Mouse (Mus musculus) liver, adult 2 months (tissue): Measurements from ENCODE around the gene Il3ra. TPM values are rescaled to one million over a fixed set of nuclear protein-coding genes. Genes with fewer than 3 reads are reported as not detected.

Experiments used
- DNase-seq: peaks from one replicate; pipeline ENCODE4 v3.0.0-alpha.2; 2011; ENCODE audit warnings: low read depth, low spot score; ENCODE audit errors: extremely low read depth
- H3K27ac ChIP-seq: fragments of 200-500 bp; replicated peaks from 2 replicates; pipeline ENCODE4 v1.5.1; 2012; ENCODE audit warnings: low read depth, mild to moderate bottlenecking, control low read depth, inconsistent platforms, low read length; ENCODE audit not compliant: insufficient read depth
- H3K27me3 ChIP-seq: fragments of 200-500 bp; 2 replicates; pipeline ENCODE4 v1.6.1; 2012; ENCODE audit warnings: mild to moderate bottlenecking, moderate library complexity, low read length, inconsistent platforms; ENCODE audit not compliant: control insufficient read depth, insufficient read depth
- H3K36me3 ChIP-seq: fragments of 200-500 bp; 2 replicates; pipeline ENCODE4 v1.6.1; 2012; ENCODE audit warnings: low read length, inconsistent platforms; ENCODE audit not compliant: control insufficient read depth, insufficient read depth
- H3K4me1 ChIP-seq: fragments of 200-500 bp; 2 replicates; pipeline ENCODE4 v1.6.1; 2011; ENCODE audit warnings: low read length; ENCODE audit not compliant: control insufficient read depth, insufficient read depth
- H3K4me3 ChIP-seq: fragments of 200-500 bp; 2 replicates; pipeline ENCODE4 v1.5.1; 2011; ENCODE audit warnings: low read depth, mild to moderate bottlenecking, control low read depth, low read length, moderate library complexity; ENCODE audit not compliant: insufficient read depth
- H3K79me2 ChIP-seq: fragments of 200-500 bp; 2 replicates; pipeline ENCODE4 v1.6.1; 2012; ENCODE audit warnings: inconsistent platforms, mild to moderate bottlenecking, low read length, moderate library complexity; ENCODE audit not compliant: control insufficient read depth, insufficient read depth
- H3K9ac ChIP-seq: fragments of 200-500 bp; 2 replicates; pipeline ENCODE4 v1.6.1; 2012; ENCODE audit warnings: low read depth, mild to moderate bottlenecking, control low read depth, inconsistent platforms, low read length
- CTCF ChIP-seq: fragments of 200-500 bp; IDR thresholded peaks from 2 replicates; pipeline ENCODE4 v1.5.1; 2011; ENCODE audit warnings: low read depth, low read length, control low read depth
- POLR2A ChIP-seq: fragments of 200-500 bp; IDR thresholded peaks from 2 replicates; pipeline ENCODE4 v1.6.1; 2011; ENCODE audit warnings: low read length, control low read depth; ENCODE audit not compliant: insufficient read depth; ENCODE audit errors: extremely low read depth
- WGBS: fragments of 180-500 bp; shearing (Covaris S2); methylation state at CpG from one replicate; pipeline ENCODE4 v1.1.7; 2018; 5-methylcytosine and 5-hydroxymethylcytosine counted together
- polyA plus RNA-seq: library from polyadenylated mRNA; depleted of rRNA; stranded (reverse); fragments of >200 nt; gene quantifications from 2 replicates; pipeline ENCODE4 v1.2.3, GENCODE M21; 2012
- total RNA-seq: library from RNA; depleted of rRNA; stranded (reverse); fragments of >200 nt; gene quantifications from 2 replicates; pipeline ENCODE4 v1.2.3, GENCODE M21; 2014

Gene Il3ra
- total and polyA plus RNA-seq, 2 experiments = 1.6 to 9.7 TPM

GRCm38 (mm10) chr14:14350263-14351147 lies 4.4 kb downstream of the Il3ra start:
- H3K4me3 ChIP-seq = no peak overlapping the region
- H3K9ac ChIP-seq = no peak overlapping the region
- H3K4me1 ChIP-seq = no peaks in the 10 kb centered on the region
- 97% methylated on average over 29 of the region's 29 CpGs for WGBS
- no peaks in the 10 kb centered on the region for H3K36me3 ChIP-seq
- TF ChIP-seq POLR2A (no peak), CTCF (no peak)
- no peak overlapping the region for H3K27ac ChIP-seq
- DNase-seq = no peak
- no peaks in the 10 kb centered on the region for H3K27me3 ChIP-seq
- H3K79me2 ChIP-seq = no peaks in the 10 kb centered on the region

- no peak for TF ChIP-seq POLR2A
- no peak for TF ChIP-seq CTCF
- no peak overlapping the region for H3K27ac ChIP-seq
- H3K4me1 ChIP-seq = no peaks in the 10 kb centered on the region
- H3K4me3 ChIP-seq = no peak overlapping the region
- WGBS = 90% methylated on average over 7 of the region's 7 CpGs
- no peaks in the 10 kb centered on the region for H3K79me2 ChIP-seq
- DNase-seq = no peak
- H3K27me3 ChIP-seq = no peaks in the 10 kb centered on the region
- H3K36me3 ChIP-seq = no peaks in the 10 kb centered on the region
- no peak overlapping the region for H3K9ac ChIP-seq
Observed at GRCm38 (mm10) chr14:14351148-14351455, 5.0 kb downstream of the Il3ra start.

GRCm38 (mm10) chr14:14351721-14352590 lies 5.9 kb downstream of the Il3ra start:
- Histone ChIP-seq H3K4me3 (no peak overlapping the region), H3K27me3 (no peaks in the 10 kb centered on the region), H3K9ac (no peak overlapping the region), H3K36me3 (no peaks in the 10 kb centered on the region), H3K27ac (no peak overlapping the region), H3K79me2 (no peaks in the 10 kb centered on the region), H3K4me1 (no peaks in the 10 kb centered on the region)
- TF ChIP-seq CTCF (no peak), POLR2A (no peak)
- DNase-seq = no peak
- WGBS = 97% methylated on average over 9 of the region's 9 CpGs

- H3K36me3 ChIP-seq = no peaks in the 10 kb centered on the region
- H3K9ac ChIP-seq = no peak overlapping the region
- H3K27ac ChIP-seq = no peak overlapping the region
- no peaks in the 10 kb centered on the region for H3K79me2 ChIP-seq
- DNase-seq = no peak
- H3K4me3 ChIP-seq = no peak overlapping the region
- no peaks in the 10 kb centered on the region for H3K27me3 ChIP-seq
- TF ChIP-seq CTCF (no peak), POLR2A (no peak)
- 84% methylated on average over 6 of the region's 6 CpGs for WGBS
- no peaks in the 10 kb centered on the region for H3K4me1 ChIP-seq
Observed at GRCm38 (mm10) chr14:14352606-14353005, 6.5 kb downstream of the Il3ra start.

GRCm38 (mm10) chr14:14353081-14353732 lies 7.1 kb downstream of the Il3ra start:
- Histone ChIP-seq H3K4me1 (no peaks in the 10 kb centered on the region), H3K27ac (no peak overlapping the region), H3K9ac (no peak overlapping the region), H3K4me3 (no peak overlapping the region), H3K27me3 (no peaks in the 10 kb centered on the region), H3K36me3 (no peaks in the 10 kb centered on the region), H3K79me2 (no peaks in the 10 kb centered on the region)
- TF ChIP-seq CTCF (no peak), POLR2A (no peak)
- no peak for DNase-seq
- WGBS = 95% methylated on average over 7 of the region's 7 CpGs
